Mouse (Mus musculus): Measurements from ENCODE around the gene Aadacl3.

Aadacl3 gene

DNA sequence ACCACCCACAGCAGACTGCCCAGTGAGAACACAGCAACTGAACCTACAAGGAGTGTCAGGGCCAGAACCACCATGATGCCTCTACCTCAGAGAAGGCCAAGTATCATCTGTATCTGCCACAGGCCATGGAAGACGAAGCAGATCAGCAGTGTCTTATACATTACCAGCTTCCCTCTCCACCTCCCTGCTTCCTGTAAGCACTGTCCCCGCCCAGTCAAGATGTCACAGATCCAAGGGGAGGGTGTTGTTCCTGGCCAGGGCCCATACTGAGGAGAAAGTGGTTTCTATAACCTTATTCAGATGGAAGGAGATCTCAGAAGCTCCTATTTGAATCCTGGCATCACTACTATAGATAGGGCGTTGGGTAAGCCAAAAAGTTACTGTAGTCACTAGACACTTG is at the start of gene Aadacl3:
TSS of gene Aadacl3 (minus strand) at position 101 of the 400 bp plus-strand sequence.
- no peak for DNase-seq (ENCODE audit: low spot score)

DNA sequence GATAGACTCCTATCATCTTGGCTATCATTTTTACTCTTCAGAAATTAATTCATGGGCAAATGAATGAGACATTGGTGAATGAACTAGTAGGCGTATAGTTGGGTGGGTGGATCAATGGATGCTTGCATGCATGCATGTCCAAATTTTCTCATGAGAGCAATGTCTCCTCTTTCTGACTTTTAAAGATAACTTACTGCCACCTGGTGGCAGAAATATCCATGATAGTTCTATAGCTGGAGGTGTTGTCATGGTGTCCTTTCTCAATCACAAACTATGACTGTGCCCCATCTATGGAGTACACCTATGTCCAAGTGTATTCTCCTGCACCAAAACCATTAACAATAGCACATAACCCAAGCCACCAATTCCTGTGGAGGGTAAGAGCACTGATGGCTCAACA is 43.0 kb upstream of the Aadacl3 start:
- no peak for DNase-seq (ENCODE audit: low spot score)

DNA sequence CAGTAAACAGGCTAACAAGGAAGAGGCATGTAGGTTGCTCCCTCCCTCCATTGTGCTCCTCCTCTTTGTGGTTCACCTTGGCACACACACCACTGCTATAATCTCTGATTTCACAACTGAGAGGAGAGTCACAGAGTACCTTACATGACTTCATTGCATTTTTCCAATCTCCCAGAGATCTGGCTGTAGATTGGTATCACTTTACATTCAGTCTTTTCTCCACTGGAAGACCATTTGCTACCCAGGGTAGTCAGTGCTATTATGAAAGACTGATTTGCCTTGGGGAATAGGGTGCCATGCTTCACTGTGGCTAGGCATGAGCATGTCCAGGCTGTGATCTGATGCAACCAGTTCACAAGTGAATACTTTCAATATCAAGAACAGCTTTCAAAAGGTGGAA is 29.8 kb upstream of the Aadacl3 start:
- no peak for DNase-seq (ENCODE audit: low spot score)

DNA sequence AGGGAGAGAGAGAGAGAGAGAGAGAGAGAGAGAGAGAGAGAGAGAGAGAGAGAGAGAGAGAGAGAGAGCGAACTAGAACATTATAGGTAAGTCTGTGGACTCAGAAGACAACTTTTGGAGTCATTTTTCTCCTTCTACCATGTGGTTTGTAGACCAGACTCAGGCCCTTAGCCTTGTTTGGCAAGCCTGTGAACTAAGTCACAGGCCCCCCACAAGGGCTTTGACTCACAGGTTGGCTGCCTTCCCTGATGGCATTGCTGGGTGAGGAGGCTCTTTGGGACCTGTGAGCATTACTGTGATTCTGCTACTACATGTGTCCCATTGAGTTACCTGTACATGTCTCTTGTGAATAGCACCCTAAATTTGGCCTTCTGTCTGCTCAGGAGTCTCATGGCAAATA is 4.5 kb upstream of the Aadacl3 start:
- DNase-seq (ENCODE audit: low spot score) = no peak

DNA sequence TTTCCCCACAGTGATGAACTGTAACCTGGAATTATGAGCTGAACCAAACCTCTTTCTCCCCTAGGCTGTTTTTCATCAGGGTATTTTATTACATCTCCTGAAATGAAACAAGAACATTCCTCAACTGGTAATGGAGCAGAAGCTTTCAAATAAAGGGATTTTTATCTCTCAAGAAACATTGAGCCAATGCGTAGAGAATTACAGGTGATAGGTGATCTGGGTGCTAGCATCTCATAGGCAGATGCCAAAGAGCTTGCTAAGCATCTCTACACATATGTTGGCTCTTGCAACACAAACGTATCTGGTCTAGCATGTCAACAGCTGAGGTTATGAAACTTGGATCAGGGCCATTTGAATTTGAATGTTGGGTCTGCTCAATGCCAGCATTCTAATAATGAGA is 1.6 kb upstream of the Aadacl3 start:
- DNase-seq (ENCODE audit: low spot score) = no peak

DNA sequence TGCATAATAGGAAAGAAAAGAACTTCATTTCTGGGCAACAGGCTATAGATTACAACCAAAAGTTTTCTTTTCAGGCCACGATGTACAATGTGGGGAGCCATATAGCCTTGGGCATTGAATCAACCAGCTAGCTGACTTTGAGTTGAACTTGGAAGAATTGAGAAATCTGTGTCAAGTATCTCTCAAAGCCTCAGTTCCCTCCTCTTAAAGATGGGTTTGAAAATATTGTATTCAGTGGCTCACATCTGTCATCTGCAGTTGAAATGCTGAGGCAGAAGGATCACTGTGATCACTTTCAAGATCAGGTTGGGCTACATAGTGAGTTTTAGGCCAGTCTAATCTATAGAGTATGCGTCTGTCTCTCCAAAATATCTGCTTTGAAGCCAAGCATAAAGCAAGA is 10.3 kb downstream of the Aadacl3 start, which contains the start of gene Gm9944:
TSS of gene Gm9944 (minus strand) at position 101 of the 400 bp plus-strand sequence.
- no peak for DNase-seq (ENCODE audit: low spot score)

DNA sequence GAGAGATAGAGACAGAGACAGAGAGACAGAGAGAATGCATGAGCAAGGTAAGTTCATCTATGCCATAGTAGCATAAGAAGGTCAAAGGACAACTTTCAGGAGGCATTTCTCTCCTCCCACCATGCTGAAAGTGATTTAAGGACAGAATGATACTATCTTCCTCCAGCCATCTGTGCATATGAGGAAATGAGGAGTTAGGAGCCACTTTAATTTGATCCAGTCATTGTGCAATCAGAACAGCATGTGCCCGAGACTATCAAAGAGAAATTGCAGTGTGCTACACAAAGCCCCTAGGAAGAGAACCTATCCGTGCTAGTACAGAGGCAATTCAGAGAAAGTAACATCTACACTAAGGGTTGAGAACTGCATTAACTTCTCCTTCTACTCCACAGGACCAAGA is 15.0 kb downstream of the Aadacl3 start:
- DNase-seq (ENCODE audit: low spot score) = no peak

DNA sequence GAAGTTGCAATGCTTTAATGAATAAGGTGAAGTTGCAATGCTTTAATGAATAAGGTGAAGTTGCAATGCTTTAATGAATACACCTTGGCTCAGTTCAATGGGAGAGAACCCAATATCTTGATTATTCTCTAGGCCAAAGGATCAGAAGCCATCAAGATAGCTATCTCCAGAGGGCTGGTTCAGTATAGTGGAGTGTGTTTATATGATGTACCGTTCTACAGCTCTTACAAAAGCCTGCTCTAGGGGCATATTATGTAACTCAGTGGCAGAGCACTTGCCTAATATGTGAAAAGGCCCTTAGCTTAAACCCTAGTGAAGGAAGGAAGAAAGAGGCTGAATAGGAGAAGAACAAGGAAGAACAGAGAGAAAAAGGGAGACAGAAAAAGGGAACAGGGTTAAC is 22.0 kb downstream of the Aadacl3 start:
- DNase-seq (ENCODE audit: low spot score) = no peak

DNA sequence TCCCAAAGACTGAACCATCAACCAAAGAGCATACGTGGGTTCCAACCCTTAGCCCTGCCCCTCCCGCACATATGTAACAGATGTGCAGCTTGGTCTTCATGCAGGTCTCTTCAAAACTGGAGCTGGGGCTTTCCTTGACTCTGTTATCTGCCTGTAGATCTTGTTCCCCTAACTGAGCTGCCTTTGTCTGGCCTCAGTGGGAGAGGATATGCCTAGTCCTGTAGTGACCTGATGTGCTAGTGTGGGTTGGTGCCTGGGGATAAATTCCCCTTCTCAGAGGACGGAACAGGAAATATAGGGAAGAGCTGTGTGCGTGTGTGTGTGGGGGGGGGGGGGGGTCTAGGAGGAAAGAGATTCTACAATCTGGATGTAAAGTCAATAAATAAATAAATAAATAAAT is 22.5 kb downstream of the Aadacl3 start:
- DNase-seq (ENCODE audit: low spot score) = no peak

DNA sequence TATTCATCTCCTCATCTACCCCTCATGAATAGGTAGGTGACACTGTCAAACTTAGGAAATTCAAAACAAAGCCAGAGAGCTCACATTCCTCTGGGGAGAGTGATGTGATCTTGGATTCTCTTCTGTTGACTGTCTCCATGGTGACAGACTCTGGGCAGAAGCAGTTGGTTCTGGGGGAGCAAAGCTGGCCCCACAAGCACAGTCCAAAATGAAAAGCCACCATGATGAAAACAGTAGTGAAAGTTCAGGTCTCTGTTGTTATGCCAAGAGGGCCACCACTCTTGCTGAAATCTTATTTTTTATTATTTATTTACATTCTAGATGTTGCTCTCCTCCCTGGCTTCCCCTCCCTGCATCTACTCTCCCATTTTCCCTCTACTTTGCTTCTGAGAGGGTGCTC is 24.9 kb downstream of the Aadacl3 start, which contains the start of gene 1700012P22Rik:
TSS of gene 1700012P22Rik (minus strand) at position 101 of the 400 bp plus-strand sequence.
- no peak for DNase-seq (ENCODE audit: low spot score)

DNA sequence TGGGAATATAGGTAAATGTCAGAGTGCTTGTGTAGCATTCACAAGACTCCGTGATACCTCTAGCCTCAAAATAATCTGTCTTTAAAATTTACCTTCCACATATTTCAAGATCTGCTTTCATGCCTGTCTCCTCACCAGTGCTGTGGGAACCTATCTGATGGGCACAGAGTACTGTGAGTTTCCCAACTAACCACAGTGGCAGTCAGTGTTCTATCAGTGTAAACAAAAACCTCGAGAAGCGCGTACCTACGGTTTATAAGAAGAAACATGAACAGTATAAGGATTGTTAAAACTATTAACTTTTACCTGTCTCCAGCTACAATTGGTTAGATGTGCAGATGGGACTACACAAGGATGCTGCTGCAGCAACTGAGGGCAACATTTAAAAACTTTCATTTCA is 30.3 kb downstream of the Aadacl3 start:
- no peak for DNase-seq (ENCODE audit: low spot score)

DNA sequence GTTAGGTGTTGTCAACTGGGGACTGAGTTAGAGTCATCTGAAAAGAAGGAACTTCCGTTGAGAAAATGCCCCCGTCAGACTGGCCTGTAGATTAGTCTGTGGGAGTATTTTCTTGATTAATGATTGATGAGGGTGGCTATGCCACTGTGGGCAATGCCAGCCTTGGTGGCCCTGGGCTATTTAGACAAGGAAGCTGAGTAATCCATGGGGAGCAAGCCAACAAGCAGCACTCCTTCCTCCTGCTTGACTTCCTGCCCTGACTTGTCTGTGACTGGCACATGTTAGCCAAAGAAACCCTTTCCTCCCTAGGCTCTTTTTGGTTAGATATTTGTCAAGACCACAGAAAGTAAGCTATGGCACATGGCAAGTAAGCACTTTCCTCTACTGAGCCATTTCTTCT is 32.8 kb downstream of the Aadacl3 start:
- DNase-seq (ENCODE audit: low spot score) = no peak

DNA sequence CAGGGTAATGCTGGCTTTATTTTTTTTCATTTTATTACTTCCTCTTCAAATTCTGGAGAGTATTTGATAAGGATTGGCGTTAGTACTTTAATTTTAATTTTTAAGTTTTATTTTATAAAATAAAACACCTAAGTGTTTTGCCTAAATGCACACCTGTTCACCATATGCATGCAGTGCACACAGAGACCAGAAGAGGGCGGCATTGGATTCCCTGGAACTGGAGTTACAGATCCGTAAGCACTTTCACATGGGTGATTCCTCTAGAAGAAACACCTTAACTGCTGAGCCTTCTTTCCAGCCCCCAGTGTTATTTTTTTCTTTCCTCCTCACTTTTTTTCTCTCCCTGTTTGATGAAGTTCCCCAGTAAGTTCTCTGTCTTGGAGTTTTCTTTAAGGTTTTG is 34.7 kb downstream of the Aadacl3 start:
- DNase-seq (ENCODE audit: low spot score) = peak; percentile 14

DNA sequence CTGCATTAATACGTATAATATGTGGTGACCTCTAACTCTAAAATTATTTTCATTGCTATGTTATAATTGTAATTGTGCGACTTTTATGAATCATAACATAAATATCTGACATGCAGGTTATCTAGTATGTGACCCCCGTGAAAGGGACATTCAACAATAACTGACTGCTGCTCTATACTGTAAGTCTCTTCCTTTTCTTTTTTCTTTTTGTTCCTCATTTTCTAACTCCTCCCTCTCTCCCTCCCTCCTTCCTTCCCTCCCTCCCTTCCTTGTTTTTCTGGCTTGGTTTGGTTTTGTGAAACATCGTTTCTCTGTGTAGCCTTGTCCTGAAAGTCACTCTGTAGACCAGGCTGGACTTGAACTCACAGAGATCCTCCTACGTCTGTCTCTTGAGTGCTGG is 39.0 kb downstream of the Aadacl3 start:
- DNase-seq (ENCODE audit: low spot score) = no peak

DNA sequence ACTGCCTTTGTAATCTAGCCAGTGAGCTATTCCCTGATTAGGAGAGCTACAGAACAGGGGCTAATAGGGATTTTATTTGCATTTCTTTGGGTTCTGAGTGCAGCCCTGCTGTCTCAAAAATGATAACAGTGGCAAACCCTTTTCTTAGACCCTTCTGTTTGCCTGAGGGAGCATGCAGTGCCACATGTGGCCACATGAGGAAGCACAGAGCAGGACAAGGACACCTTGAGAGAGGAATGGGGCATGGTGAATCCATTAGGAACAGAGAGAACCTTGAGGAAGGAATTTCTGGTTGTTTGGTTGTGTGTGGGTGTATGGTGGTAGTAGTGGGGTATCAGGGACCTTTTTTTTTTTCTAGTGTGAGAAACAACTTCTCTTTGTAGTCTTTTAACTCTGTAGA is 42.9 kb downstream of the Aadacl3 start:
- peak; percentile 18 for DNase-seq (ENCODE audit: low spot score)

DNA sequence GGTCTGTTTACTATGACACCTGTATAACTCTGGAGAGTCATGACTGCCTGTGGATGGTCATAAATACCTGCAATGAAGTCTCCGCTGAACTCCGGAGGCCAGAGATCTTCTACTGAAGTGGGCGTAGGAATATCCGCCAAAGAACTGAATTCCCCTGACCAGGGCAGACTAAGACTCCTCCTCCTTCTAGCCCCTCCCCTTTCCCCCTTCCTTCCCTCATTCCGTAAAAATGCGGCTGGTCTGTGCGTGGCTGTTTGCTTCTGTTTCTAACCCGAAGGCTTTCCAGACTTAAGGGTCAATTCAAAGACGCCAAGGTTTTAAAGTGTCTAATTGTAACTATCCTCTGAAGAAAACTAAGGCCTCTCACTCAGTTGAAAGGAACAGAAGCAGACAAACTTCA is 55.3 kb downstream of the Aadacl3 start, which contains the start of gene Pramef12:
TSS of gene Pramef12 (minus strand) at position 175 of the 400 bp plus-strand sequence.
- no peak for DNase-seq (ENCODE audit: low spot score)

DNA sequence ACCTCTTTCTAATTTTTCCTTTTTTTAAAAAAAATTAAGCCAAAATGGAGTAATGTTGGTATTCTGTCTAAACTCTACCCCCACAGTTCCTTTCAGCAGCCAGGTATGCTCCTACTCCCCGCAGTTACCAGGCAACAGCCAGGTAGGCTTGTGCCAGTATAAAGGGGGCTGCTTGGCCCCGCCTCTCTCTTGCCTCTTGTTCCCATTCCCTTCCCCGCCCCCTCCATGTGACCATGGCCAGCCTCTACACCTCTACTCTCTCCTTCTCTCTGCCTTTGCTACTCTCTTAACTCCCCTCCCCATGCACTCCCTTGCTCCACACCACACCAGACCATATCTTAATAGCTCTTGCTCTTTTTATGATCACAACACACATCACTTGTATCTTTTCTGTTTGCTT is 57.3 kb downstream of the Aadacl3 start:
- no peak for DNase-seq (ENCODE audit: low spot score)

DNA sequence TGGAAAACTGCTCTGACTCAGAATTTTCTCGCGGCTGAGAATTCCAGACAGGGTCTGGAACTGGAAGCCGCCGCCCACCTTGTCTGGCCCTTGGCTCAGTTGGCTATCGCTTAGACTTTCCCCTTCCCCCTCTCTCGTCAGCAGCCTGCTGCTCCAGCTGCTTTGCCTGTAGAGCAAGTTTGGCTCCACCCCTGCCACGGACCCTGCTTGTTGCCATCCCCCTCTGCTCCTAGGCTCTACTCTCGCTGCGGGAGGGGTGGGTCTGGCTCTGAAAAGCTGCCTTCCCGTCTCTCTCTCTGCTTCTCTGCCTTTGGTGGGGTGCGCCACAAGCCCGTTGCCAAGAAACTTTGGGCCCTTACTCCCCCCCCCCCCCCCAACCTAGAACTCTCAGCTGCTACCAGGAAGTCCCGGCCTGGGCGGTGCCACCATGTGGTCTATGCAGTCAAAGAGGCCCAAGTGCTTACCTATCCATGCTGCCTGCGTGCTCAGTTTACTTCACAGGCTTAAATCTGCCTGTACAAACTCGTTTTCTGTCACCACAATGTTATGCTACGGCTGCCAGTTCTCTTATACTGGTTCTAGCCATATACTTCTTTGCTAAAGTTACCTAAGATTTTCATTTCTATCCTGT is 59.0 kb downstream of the Aadacl3 start:
- DNase-seq (ENCODE audit: low spot score) = peak; percentile 79

Data from embryo, embryonic 10 days (tissue).